Mouse (Mus musculus) MEL (cell line): ENCODE results near the gene Olfr665. TPM values are rescaled to one million over a fixed set of nuclear protein-coding genes. Genes with fewer than 3 reads are reported as not detected.

Experiments used
- DNase-seq: peaks from one replicate; pipeline ENCODE4 v3.0.0; 2011; ENCODE audit warnings: low read depth, low spot score
- H3K27ac ChIP-seq: 2 replicates; pipeline ENCODE4 v1.5.1; 2012; ENCODE audit warnings: low read depth, mild to moderate bottlenecking, control low read depth, low read length, moderate library complexity; ENCODE audit not compliant: control insufficient read depth
- H3K27me3 ChIP-seq, 2 experiments: fragments of 150-350 bp in 1 of 2; sonication (generic) in 1 of 2; 2 replicates each; pipeline ENCODE4 v1.6.1; 2012; ENCODE audit warnings: low read length in 2 of 2, mild to moderate bottlenecking in 2 of 2, improper control_type of control experiment in 1 of 2, moderate library complexity in 1 of 2; ENCODE audit not compliant: insufficient read depth in 2 of 2, control insufficient read depth in 1 of 2
- H3K36me3 ChIP-seq, 2 experiments: 2 replicates each; pipeline ENCODE4 v1.6.1; 2012 to 2014; ENCODE audit warnings: low read length in 2 of 2, improper control_type of control experiment in 1 of 2, inconsistent platforms in 1 of 2, mild to moderate bottlenecking in 1 of 2; ENCODE audit not compliant: insufficient read depth in 2 of 2, control insufficient read depth in 1 of 2
- H3K4me1 ChIP-seq, 2 experiments: fragments of 150-350 bp in 1 of 2; sonication (generic) in 1 of 2; 2 replicates each; pipeline ENCODE4 v1.6.1; 2012; ENCODE audit warnings: low read length in 2 of 2, improper control_type of control experiment in 1 of 2, mild to moderate bottlenecking in 1 of 2; ENCODE audit not compliant: insufficient read depth in 2 of 2, control insufficient read depth in 1 of 2
- H3K4me3 ChIP-seq, 2 experiments: fragments of 150-350 bp in 1 of 2; sonication (generic) in 1 of 2; 2 replicates each; pipeline ENCODE4 v1.5.1; 2012; ENCODE audit warnings: low read depth in 2 of 2, low read length in 2 of 2, mild to moderate bottlenecking in 2 of 2, moderate library complexity in 2 of 2, control low read depth in 1 of 2, improper control_type of control experiment in 1 of 2; ENCODE audit not compliant: control insufficient read depth in 1 of 2, insufficient read depth in 1 of 2
- H3K79me2 ChIP-seq: 2 replicates; pipeline ENCODE4 v1.6.1; 2012; ENCODE audit warnings: mild to moderate bottlenecking, low read length, moderate library complexity; ENCODE audit not compliant: control insufficient read depth, poor library complexity, insufficient read depth
- H3K9ac ChIP-seq: 2 replicates; pipeline ENCODE4 v1.6.1; 2012; ENCODE audit warnings: low read depth, mild to moderate bottlenecking, control low read depth, low read length, moderate library complexity; ENCODE audit not compliant: control insufficient read depth, poor library complexity, severe bottlenecking
- H3K9me3 ChIP-seq: fragments of 150-350 bp; sonication (generic); replicated peaks from 2 replicates; pipeline ENCODE4 v1.6.1; 2012; ENCODE audit warnings: mild to moderate bottlenecking, low read length, improper control_type of control experiment, moderate library complexity; ENCODE audit not compliant: insufficient read depth
- E2F4 ChIP-seq: IDR thresholded peaks from 2 replicates; pipeline ENCODE4 v1.6.1; 2011; ENCODE audit warnings: low read depth, low read length, improper control_type of control experiment, borderline replicate concordance
- EP300 ChIP-seq, 2 experiments: IDR thresholded peaks; 2 replicates each; pipeline ENCODE4 v1.6.1; 2011; ENCODE audit warnings: improper control_type of control experiment in 2 of 2, low read length in 2 of 2, low read depth in 1 of 2, mild to moderate bottlenecking in 1 of 2
- GABPA ChIP-seq: IDR thresholded peaks from 2 replicates; pipeline ENCODE4 v1.6.1; 2012; ENCODE audit warnings: low read depth, mild to moderate bottlenecking, inconsistent platforms, low read length, improper control_type of control experiment, moderate library complexity
- GATA1 ChIP-seq: IDR thresholded peaks from 2 replicates; pipeline ENCODE4 v1.6.1; 2011; ENCODE audit warnings: low read depth, low read length, improper control_type of control experiment
- MAFK ChIP-seq: IDR thresholded peaks from 2 replicates; pipeline ENCODE4 v1.6.1; 2011; ENCODE audit warnings: low read depth, mild to moderate bottlenecking, low read length, improper control_type of control experiment, borderline replicate concordance
- MYB ChIP-seq: IDR thresholded peaks from 2 replicates; pipeline ENCODE4 v1.6.1; 2011; ENCODE audit warnings: mild to moderate bottlenecking, low read depth, low read length, improper control_type of control experiment
- MYC ChIP-seq: IDR thresholded peaks from 2 replicates; pipeline ENCODE4 v1.6.1; 2011; ENCODE audit warnings: low read depth, mild to moderate bottlenecking, low read length, improper control_type of control experiment, moderate library complexity
- NRF1 ChIP-seq: IDR thresholded peaks from 2 replicates; pipeline ENCODE4 v1.6.1; 2014; ENCODE audit warnings: low read depth, mild to moderate bottlenecking, inconsistent platforms, low read length, improper control_type of control experiment, moderate library complexity; ENCODE audit not compliant: poor library complexity, insufficient read depth, severe bottlenecking
- POLR2A ChIP-seq, 2 experiments: IDR thresholded peaks; 2 replicates each; pipeline ENCODE4 v1.6.1; 2011 to 2012; ENCODE audit warnings: low read length in 2 of 2, mild to moderate bottlenecking in 2 of 2, control low read depth in 1 of 2, improper control_type of control experiment in 1 of 2, low read depth in 1 of 2, moderate library complexity in 1 of 2; ENCODE audit not compliant: control insufficient read depth in 1 of 2, insufficient read depth in 1 of 2, poor library complexity in 1 of 2
- POLR2AphosphoS2 ChIP-seq: IDR thresholded peaks from 2 replicates; pipeline ENCODE4 v1.6.1; 2011; ENCODE audit warnings: low read length, improper control_type of control experiment
- RAD21 ChIP-seq: IDR thresholded peaks from 2 replicates; pipeline ENCODE4 v1.6.1; 2011; ENCODE audit warnings: mild to moderate bottlenecking, low read depth, low read length, improper control_type of control experiment
- SIN3A ChIP-seq: IDR thresholded peaks from 2 replicates; pipeline ENCODE4 v1.6.1; 2012; ENCODE audit warnings: low read length, improper control_type of control experiment, inconsistent platforms
- TBP ChIP-seq: IDR thresholded peaks from 2 replicates; pipeline ENCODE4 v1.8.0; 2011; ENCODE audit warnings: low read depth, low read length, improper control_type of control experiment
- USF1 ChIP-seq: IDR thresholded peaks from 2 replicates; pipeline ENCODE4 v1.6.1; 2014; ENCODE audit warnings: low read depth, mild to moderate bottlenecking, inconsistent platforms, low read length, improper control_type of control experiment, moderate library complexity
- USF2 ChIP-seq, 2 experiments: IDR thresholded peaks; 2 replicates each; pipeline ENCODE4 v1.6.1; 2011 to 2012; ENCODE audit warnings: improper control_type of control experiment in 2 of 2, low read length in 2 of 2, borderline replicate concordance in 1 of 2, inconsistent platforms in 1 of 2, low read depth in 1 of 2, mild to moderate bottlenecking in 1 of 2; ENCODE audit not compliant: insufficient read depth in 1 of 2
- ZC3H11A ChIP-seq: IDR thresholded peaks from 2 replicates; pipeline ENCODE4 v1.6.1; 2012; ENCODE audit warnings: low read depth, mild to moderate bottlenecking, inconsistent platforms, low read length, improper control_type of control experiment
- ZMIZ1 ChIP-seq: IDR thresholded peaks from 2 replicates; pipeline ENCODE4 v1.6.1; 2012; ENCODE audit warnings: low read depth, mild to moderate bottlenecking, inconsistent platforms, low read length, improper control_type of control experiment, moderate library complexity
- ZNF384 ChIP-seq: IDR thresholded peaks from 2 replicates; pipeline ENCODE4 v1.6.1; 2012; ENCODE audit warnings: low read depth, mild to moderate bottlenecking, inconsistent platforms, low read length, improper control_type of control experiment
- polyA plus RNA-seq, 2 experiments: library from polyadenylated mRNA; stranded (reverse) in 1 of 2; unstranded in 1 of 2; fragments of >175 nt in 1 of 2; fragments of >200 nt in 1 of 2; gene quantifications; 2 replicates each; pipeline versions ENCODE4 v1.2.1 to v1.2.4; 2012; ENCODE audit warnings: low replicate concordance in 2 of 2, low read depth in 1 of 2; ENCODE audit not compliant: insufficient read length in 2 of 2, insufficient read depth in 1 of 2, missing spikeins in 1 of 2
- total RNA-seq: library from RNA; depleted of rRNA; stranded (reverse); fragments of 300-350 nt; gene quantifications from 2 replicates; pipeline ENCODE4 v1.2.3, GENCODE M21; 2012

Olfr665 gene
- total and polyA plus RNA-seq, 3 experiments: not detected

DNA sequence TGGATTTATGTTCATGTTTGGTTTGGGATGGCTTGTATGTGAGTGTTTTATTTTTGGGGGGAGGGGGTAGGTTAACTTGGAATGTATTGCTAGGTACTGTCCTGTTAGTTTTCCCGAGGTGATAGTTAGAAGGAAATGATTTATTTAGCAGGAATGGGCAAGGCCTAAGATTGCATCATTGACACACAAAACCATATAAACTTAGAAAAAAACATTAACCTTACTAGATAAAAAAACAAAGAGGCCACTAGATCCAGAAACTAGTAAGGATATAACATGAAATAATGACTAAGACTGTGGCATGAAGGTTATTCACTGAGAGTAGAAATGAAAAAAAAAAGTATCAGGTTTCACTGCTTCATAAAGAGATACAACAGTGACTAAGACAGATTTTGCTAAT is 20.1 kb upstream of the Olfr665 start:
- Histone ChIP-seq H3K4me1 (no peaks in the 10 kb centered on the region), H3K36me3 (no peaks in the 10 kb centered on the region), H3K4me3 (no peak overlapping the region), H3K79me2 (no peaks in the 10 kb centered on the region), H3K27me3 (no peaks in the 10 kb centered on the region), H3K27ac (no peak overlapping the region), H3K9ac (no peak overlapping the region), H3K9me3 (no peaks in the 10 kb centered on the region)
- TF ChIP-seq MYB (no peak), GATA1 (no peak), USF1 (no peak), USF2 (IDR thresholded peaks at IDR 0.05; ENCODE audit: borderline replicate concordance in 1 of 2, insufficient read depth in 1 of 2, low read depth in 1 of 2, low read length in 2 of 2) (no peak)
- no peak for DNase-seq

DNA sequence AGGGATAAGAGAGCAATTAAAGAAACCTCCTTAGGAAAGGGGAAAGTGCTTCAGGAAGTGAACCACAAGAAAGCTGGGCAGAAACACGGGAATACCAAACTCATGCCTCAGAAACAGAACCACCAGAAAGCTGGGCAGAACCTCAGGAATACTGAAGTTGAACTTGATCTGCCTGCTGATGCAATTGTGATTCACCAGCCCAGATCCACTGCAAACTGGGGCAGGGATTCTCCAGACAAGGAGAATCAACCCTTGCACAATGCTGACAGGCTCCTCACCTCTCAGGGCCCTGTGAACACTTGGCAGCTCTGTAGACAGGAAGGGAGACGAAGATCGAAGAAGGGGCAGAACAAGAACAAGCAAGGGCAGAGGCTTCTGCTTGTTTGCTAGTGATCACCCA is 16.4 kb upstream of the Olfr665 start:
- Histone ChIP-seq H3K79me2 (no peaks in the 10 kb centered on the region), H3K36me3 (no peaks in the 10 kb centered on the region), H3K4me1 (no peaks in the 10 kb centered on the region), H3K27me3 (no peaks in the 10 kb centered on the region), H3K9ac (no peak overlapping the region), H3K27ac (no peak overlapping the region), H3K9me3 (no peaks in the 10 kb centered on the region), H3K4me3 (no peak overlapping the region)
- TF ChIP-seq USF1 (no peak), RAD21 (no peak), SIN3A (no peak), POLR2AphosphoS2 (no peak), EP300 (IDR thresholded peaks at IDR 0.05; ENCODE audit: low read depth in 1 of 2, low read length in 2 of 2) (no peak), E2F4 (no peak), ZC3H11A (no peak), TBP (no peak), USF2 (IDR thresholded peaks at IDR 0.05; ENCODE audit: borderline replicate concordance in 1 of 2, insufficient read depth in 1 of 2, low read depth in 1 of 2, low read length in 2 of 2) (no peak)
- DNase-seq: no peak

DNA sequence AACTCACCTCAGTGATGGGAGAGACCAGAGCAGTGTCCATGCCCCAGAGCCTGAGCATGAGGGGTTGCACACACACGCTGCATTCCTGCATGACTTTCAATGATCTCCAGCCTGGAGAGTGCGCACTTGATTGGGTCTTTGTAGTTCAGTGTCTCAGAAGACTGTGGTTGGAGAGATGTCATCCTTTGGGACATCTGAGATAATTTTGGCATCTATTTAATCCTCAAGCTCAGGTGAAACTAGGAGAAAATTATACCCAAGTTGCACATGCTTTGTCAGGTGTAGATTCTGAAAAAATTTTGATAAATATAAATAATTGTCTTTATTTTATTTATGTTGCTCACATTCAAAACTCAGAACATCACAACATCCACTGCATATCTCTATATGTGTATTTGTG is 18.0 kb downstream of the Olfr665 start, which contains the start of gene Olfr666:
TSS of gene Olfr666 (minus strand) at position 101 of the 400 bp plus-strand sequence.
- H3K36me3 ChIP-seq: no peaks in the 10 kb centered on the region
- H3K4me3 ChIP-seq: no peak within 1 kb of the TSS
- no peaks in the 10 kb centered on the region for H3K4me1 ChIP-seq
- H3K9me3 ChIP-seq: no peaks in the 10 kb centered on the region
- no peak for DNase-seq
- TF ChIP-seq USF2 (IDR thresholded peaks at IDR 0.05; ENCODE audit: borderline replicate concordance in 1 of 2, insufficient read depth in 1 of 2, low read depth in 1 of 2, low read length in 2 of 2) (no peak), MYC (no peak), MAFK (no peak), ZMIZ1 (no peak), GATA1 (no peak), GABPA (no peak), ZNF384 (no peak), NRF1 (no peak), RAD21 (no peak), POLR2A (IDR thresholded peaks at IDR 0.05; ENCODE audit: control insufficient read depth in 1 of 2, insufficient read depth in 1 of 2, low read depth in 1 of 2, low read length in 2 of 2, poor library complexity in 1 of 2) (no peak)
- no peak within 1 kb of the TSS for H3K9ac ChIP-seq
- H3K27ac ChIP-seq: no peak within 1 kb of the TSS
- H3K27me3 ChIP-seq: no peaks in the 10 kb centered on the region
- H3K79me2 ChIP-seq: no peaks in the 10 kb centered on the region
